Mouse (Mus musculus): ENCODE data around the gene Rarres2. TPM values are rescaled to one million over a fixed set of nuclear protein-coding genes. Genes with fewer than 3 reads are reported as not detected.

Rarres2 gene
- 3.6 and 4.5 TPM in 2 replicates for polyA plus RNA-seq (2015; fragmentation: Nextera tagmentation; extraction: Ambion mirVana)

DNA sequence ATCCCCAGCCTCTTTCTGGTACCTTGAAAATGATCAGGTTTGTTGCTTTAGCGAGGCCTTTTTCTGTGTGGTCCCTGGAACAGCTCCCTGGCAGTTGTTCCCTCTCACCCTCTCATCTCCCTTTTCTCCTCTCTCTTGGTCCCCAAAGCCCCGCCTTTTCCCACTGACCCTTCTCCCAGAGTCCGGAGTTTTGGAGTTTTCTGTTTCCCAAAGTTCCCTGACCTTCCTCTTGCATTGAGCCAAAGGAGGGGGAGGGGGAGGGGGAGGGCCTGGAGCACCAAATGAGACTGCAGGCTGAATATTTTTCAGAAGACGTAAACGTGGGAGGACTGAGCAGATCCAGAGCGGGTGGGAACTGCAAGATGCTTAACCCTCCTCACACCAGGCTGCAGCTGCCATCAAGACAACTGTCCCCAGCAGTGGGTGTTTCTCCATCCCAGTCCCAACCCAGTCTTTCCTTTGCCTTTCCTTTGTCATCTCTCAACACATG is at the start of gene Rarres2:
Rarres2 (minus strand) TSS at position 218 of the 490 bp plus-strand sequence.
- H3K36me3 ChIP-seq (ENCODE audit: control insufficient read depth, insufficient read depth), result no peaks in the 10 kb centered on the region
- ATAC-seq, result no peak
- no peaks in the 10 kb centered on the region for H3K27me3 ChIP-seq (replicated peaks; ENCODE audit: control insufficient read depth, insufficient read depth, low read length)
- no peak within 1 kb of the TSS for H3K4me2 ChIP-seq (ENCODE audit: low read length)
- peaks cover 5% of the 10 kb centered on the region for H3K4me1 ChIP-seq (replicated peaks; ENCODE audit: control insufficient read depth, insufficient read depth, low read length)
- no peak within 1 kb of the TSS for H3K4me3 ChIP-seq (replicated peaks; ENCODE audit: low read length)
- 33% methylated on average over 6 of the region's 6 CpGs for WGBS
- H3K27ac ChIP-seq (ENCODE audit: low read length), result no peak within 1 kb of the TSS
- no peaks in the 10 kb centered on the region for H3K9me3 ChIP-seq (ENCODE audit: control insufficient read depth, low read length)
- no peak within 1 kb of the TSS for H3K9ac ChIP-seq (replicated peaks; ENCODE audit: low read depth, low read length)

DNA sequence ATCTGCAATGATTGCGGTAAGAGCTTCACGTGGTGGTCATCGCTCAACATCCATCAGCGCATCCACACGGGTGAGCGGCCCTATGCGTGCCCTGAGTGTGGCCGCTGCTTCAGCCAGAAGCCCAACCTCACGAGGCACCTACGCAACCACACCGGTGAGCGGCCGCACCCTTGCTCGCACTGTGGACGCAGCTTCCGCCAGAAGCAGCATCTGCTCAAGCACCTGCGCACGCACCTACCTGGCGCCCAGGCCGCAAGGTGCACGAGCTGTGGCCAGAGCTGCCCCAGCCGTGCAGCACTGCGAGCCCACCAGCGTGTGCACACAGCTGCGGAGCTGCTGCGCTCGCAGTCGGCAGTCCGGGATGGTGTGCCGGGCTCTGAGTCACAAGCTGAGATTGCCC is 47.4 kb upstream of the Rarres2 start:
- H3K4me2 ChIP-seq (ENCODE audit: low read length), result no peak overlapping the region
- no peak overlapping the region for H3K9ac ChIP-seq (replicated peaks; ENCODE audit: low read depth, low read length)
- H3K4me3 ChIP-seq (replicated peaks; ENCODE audit: low read length), result no peak overlapping the region
- no peaks in the 10 kb centered on the region for H3K9me3 ChIP-seq (ENCODE audit: control insufficient read depth, low read length)
- H3K36me3 ChIP-seq (ENCODE audit: control insufficient read depth, insufficient read depth), result peaks cover 16% of the 10 kb centered on the region
- H3K27me3 ChIP-seq (replicated peaks; ENCODE audit: control insufficient read depth, insufficient read depth, low read length), result no peaks in the 10 kb centered on the region
- 95% methylated on average over 30 of the region's 30 CpGs for WGBS
- no peak overlapping the region for H3K27ac ChIP-seq (ENCODE audit: low read length)
- H3K4me1 ChIP-seq (replicated peaks; ENCODE audit: control insufficient read depth, insufficient read depth, low read length), result no peaks in the 10 kb centered on the region
- ATAC-seq, result no peak

DNA sequence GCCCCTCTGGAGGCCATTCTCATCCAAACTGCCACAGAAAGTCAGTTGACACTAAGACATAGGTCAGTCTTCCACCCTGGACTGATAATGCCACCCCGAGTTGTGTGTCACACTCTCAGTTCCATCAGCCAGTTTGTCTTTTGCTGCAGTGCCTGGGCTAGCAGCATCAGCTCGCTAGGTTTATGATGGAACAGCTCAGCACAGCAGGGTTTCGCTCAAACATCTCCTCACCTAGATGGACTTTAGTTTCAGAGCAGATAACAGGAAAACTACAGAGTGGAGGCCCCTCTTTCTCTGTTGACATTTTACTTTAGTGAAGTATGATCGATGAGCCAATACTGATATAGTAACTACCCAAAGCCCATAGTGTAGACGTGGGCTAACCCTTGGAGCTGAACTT is 42.2 kb upstream of the Rarres2 start:
- H3K4me2 ChIP-seq (ENCODE audit: low read length), result no peak overlapping the region
- no peak overlapping the region for H3K4me3 ChIP-seq (replicated peaks; ENCODE audit: low read length)
- H3K9me3 ChIP-seq (ENCODE audit: control insufficient read depth, low read length), result no peaks in the 10 kb centered on the region
- H3K9ac ChIP-seq (replicated peaks; ENCODE audit: low read depth, low read length), result no peak overlapping the region
- WGBS, result 94% methylated on average over 5 of the region's 5 CpGs
- H3K36me3 ChIP-seq (ENCODE audit: control insufficient read depth, insufficient read depth), result peaks cover 16% of the 10 kb centered on the region
- ATAC-seq, result no peak
- H3K27me3 ChIP-seq (replicated peaks; ENCODE audit: control insufficient read depth, insufficient read depth, low read length), result no peaks in the 10 kb centered on the region
- H3K4me1 ChIP-seq (replicated peaks; ENCODE audit: control insufficient read depth, insufficient read depth, low read length), result no peaks in the 10 kb centered on the region
- H3K27ac ChIP-seq (ENCODE audit: low read length), result no peak overlapping the region

DNA sequence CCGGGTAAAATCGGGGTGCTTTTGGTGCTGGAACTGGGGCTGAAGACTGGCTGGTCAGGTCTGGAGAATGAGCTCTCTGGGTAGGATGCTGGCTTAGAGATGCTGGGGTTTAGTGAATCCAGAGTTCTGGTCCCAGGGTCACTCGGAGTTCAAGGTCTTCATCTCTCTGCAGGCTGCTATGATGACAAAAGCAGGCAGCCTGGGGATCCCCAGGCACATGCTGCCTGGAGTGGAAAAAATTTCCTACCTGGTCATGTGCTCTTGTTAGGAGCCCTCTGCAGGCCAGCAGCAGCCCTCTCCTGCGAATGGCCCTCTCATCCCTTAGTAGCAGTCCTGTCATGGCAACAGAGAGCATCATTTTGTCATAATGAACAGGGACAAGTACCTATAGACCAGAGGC is 40.9 kb upstream of the Rarres2 start:
- ATAC-seq, result no peak
- H3K27ac ChIP-seq (ENCODE audit: low read length), result no peak overlapping the region
- H3K9me3 ChIP-seq (ENCODE audit: control insufficient read depth, low read length), result no peaks in the 10 kb centered on the region
- H3K4me1 ChIP-seq (replicated peaks; ENCODE audit: control insufficient read depth, insufficient read depth, low read length), result no peaks in the 10 kb centered on the region
- H3K4me2 ChIP-seq (ENCODE audit: low read length), result no peak overlapping the region
- no peak overlapping the region for H3K4me3 ChIP-seq (replicated peaks; ENCODE audit: low read length)
- no peaks in the 10 kb centered on the region for H3K27me3 ChIP-seq (replicated peaks; ENCODE audit: control insufficient read depth, insufficient read depth, low read length)
- H3K9ac ChIP-seq (replicated peaks; ENCODE audit: low read depth, low read length), result no peak overlapping the region
- WGBS, result 92% methylated on average over 4 of the region's 4 CpGs
- peaks cover 12% of the 10 kb centered on the region for H3K36me3 ChIP-seq (ENCODE audit: control insufficient read depth, insufficient read depth)

DNA sequence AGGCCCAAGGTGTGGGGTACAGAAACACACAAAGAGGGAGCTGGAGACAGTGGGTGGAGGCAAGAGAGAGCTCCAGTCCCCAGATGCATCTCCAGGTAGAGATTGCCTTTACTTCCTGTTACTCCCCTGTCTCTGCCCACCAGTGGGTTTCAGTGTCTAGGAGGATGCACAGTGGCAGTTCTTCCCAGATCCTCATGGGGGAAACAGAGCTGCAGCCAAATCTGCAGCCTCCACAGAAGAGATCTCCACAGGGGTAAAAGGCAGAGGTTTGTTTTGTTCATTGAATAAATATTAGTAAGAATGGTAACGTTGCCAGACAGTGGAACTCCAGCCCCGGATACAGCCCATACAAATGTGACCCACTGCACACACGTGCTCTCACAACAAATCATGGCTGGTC is 38.1 kb upstream of the Rarres2 start:
- peaks cover 12% of the 10 kb centered on the region for H3K36me3 ChIP-seq (ENCODE audit: control insufficient read depth, insufficient read depth)
- WGBS, result 77% methylated on average over 3 of the region's 3 CpGs
- ATAC-seq, result no peak
- no peaks in the 10 kb centered on the region for H3K4me1 ChIP-seq (replicated peaks; ENCODE audit: control insufficient read depth, insufficient read depth, low read length)
- no peaks in the 10 kb centered on the region for H3K9me3 ChIP-seq (ENCODE audit: control insufficient read depth, low read length)
- no peak overlapping the region for H3K9ac ChIP-seq (replicated peaks; ENCODE audit: low read depth, low read length)
- no peaks in the 10 kb centered on the region for H3K27me3 ChIP-seq (replicated peaks; ENCODE audit: control insufficient read depth, insufficient read depth, low read length)
- H3K4me2 ChIP-seq (ENCODE audit: low read length), result no peak overlapping the region
- no peak overlapping the region for H3K27ac ChIP-seq (ENCODE audit: low read length)
- no peak overlapping the region for H3K4me3 ChIP-seq (replicated peaks; ENCODE audit: low read length)

DNA sequence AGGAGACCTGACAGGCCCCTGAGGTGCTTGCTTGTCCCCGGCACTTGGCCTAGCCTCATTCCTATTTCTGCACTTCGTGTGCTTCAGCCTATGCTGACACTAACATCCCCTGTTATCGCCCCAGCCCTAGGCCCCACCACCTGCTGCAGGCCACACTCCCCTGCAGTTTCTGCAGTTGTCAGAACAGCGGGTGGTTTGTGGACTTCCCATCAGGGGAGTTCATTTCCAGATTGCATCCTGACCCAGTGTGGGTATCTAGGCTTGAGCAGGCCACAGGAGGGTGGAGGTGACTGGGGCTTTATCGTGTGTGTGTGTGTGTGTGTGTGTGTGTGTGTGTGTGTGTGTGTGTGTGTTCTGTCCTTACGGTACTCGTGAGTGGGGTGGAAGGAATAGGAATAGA is 36.9 kb upstream of the Rarres2 start:
- no peak for ATAC-seq

DNA sequence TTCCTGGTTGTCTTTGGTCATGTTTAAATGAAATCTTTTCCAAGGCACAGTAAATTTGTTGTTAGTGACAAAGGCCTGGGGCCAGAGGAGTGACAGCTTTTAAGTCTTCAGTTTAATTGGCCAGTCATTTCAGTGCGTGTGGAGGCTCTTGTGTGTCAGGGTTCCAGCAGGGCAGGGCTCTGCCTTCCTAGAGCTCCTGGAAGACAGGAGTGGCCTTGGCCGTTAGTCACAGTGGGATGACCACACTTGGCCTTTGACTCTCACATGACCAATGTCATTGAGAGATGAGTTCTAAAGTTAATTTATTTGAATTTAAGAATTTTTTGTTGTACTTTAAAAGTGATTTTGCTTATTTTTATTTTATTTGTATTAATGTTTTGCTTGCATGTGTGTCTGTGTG is 35.5 kb upstream of the Rarres2 start:
- Histone ChIP-seq H3K9me3 (ENCODE audit: control insufficient read depth, low read length) (no peaks in the 10 kb centered on the region), H3K9ac (replicated peaks; ENCODE audit: low read depth, low read length) (no peak overlapping the region), H3K4me1 (replicated peaks; ENCODE audit: control insufficient read depth, insufficient read depth, low read length) (peaks cover 1% of the 10 kb centered on the region; the same call in 1 of the 2 replicates), H3K36me3 (ENCODE audit: control insufficient read depth, insufficient read depth) (no peaks in the 10 kb centered on the region), H3K27ac (ENCODE audit: low read length) (no peak overlapping the region), H3K4me3 (replicated peaks; ENCODE audit: low read length) (no peak overlapping the region), H3K4me2 (ENCODE audit: low read length) (no peak overlapping the region), H3K27me3 (replicated peaks; ENCODE audit: control insufficient read depth, insufficient read depth, low read length) (no peaks in the 10 kb centered on the region)
- 52% methylated on average over 2 of the region's 2 CpGs for WGBS
- no peak for ATAC-seq

More for the DNA sequence above, 36.9 kb upstream of the Rarres2 start:
- Histone ChIP-seq H3K4me3 (replicated peaks; ENCODE audit: low read length) (no peak overlapping the region), H3K4me1 (replicated peaks; ENCODE audit: control insufficient read depth, insufficient read depth, low read length) (no peaks in the 10 kb centered on the region), H3K9ac (replicated peaks; ENCODE audit: low read depth, low read length) (no peak overlapping the region), H3K27ac (ENCODE audit: low read length) (no peak overlapping the region), H3K27me3 (replicated peaks; ENCODE audit: control insufficient read depth, insufficient read depth, low read length) (no peaks in the 10 kb centered on the region), H3K36me3 (ENCODE audit: control insufficient read depth, insufficient read depth) (peaks cover 5% of the 10 kb centered on the region), H3K9me3 (ENCODE audit: control insufficient read depth, low read length) (no peaks in the 10 kb centered on the region), H3K4me2 (ENCODE audit: low read length) (no peak overlapping the region)
- WGBS, result 65% methylated on average over 7 of the region's 7 CpGs

DNA sequence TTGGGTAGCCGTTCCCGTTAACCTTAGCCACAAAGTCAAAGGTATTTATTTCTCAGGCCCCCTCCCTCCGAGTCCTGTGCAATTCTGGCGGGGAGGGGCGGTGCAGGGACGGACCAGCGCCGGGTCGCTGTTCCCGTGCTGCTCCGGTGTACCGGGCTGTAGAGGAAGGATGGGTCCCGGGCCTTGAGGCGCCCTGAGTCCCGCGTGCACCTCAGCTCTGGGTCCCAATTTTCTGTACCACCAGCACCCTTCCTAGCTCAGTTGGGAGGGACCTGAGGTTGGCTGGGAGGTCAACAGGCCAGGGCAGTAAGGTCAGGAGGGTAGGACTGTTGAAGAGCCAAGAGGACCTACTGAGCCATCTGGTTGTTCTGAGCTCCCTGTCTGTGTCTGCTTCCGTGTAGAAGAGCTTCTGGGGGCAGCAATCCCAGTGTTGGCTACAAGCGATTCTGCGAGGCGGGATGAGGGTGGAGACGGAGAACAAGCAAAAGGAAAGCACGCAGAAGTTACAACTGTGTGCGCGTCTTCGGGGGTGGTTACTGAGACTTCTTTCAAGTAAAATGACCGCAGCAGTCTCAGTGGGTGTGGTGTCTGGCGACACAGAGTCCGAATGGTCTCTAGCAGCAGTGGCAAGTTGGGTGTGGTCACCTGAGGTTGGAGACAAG is 29.6 kb upstream of the Rarres2 start:
- Histone ChIP-seq H3K27me3 (replicated peaks; ENCODE audit: control insufficient read depth, insufficient read depth, low read length) (no peaks in the 10 kb centered on the region), H3K9ac (replicated peaks; ENCODE audit: low read depth, low read length) (peak overlapping the region; percentile 88), H3K9me3 (ENCODE audit: control insufficient read depth, low read length) (peaks cover 8% of the 10 kb centered on the region), H3K4me1 (replicated peaks; ENCODE audit: control insufficient read depth, insufficient read depth, low read length) (peaks cover 17% of the 10 kb centered on the region), H3K36me3 (ENCODE audit: control insufficient read depth, insufficient read depth) (peaks cover 11% of the 10 kb centered on the region), H3K4me3 (replicated peaks; ENCODE audit: low read length) (peak overlapping the region; percentile 83), H3K4me2 (ENCODE audit: low read length) (peak overlapping the region; percentile 67), H3K27ac (ENCODE audit: low read length) (peak overlapping the region; percentile 81)
- under 1% methylated on average over 28 of the region's 28 CpGs for WGBS
- ATAC-seq, result peak; percentile 79

DNA sequence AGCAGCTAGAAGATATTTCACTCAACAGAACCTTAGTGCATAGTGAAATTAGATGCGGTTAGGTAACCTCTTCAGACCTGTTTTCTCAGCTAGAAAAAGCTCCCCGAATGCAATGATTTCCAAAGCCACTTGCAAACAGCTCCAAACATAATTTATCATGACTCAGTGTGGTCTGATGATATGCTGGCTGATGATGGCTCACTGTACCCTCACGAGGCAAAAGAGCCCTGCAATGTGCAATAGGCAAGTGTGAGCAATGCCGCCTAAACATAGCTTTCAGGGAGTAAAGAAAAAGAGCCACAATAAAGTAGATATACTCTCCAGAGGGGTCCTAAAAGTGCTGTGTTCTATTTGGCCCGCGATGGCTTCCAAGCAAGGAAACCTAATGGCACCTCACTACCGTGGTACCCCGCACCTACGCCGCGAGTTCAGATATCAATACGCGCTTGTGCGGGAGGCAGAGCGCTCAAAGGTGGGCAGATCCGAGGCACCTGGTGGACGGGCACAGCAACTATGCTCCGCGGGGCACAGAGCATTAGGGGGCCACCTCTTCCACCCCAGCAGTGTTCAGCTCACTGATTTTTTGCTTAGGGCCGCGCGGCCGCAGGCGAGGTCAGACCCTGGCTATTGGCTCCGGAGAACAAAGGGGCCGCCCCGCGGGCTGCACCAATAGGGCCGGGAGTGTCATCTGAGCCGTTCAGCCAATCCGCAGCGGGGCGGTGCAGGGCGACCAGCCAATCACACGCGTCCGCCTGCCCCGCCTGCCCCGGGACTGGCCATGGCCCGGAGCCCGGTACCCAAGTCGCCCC is 28.9 kb upstream of the Rarres2 start, which contains the start of gene Zfp775:
Zfp775 (plus strand) TSS at position 793 of the 809 bp plus-strand sequence.
- Histone ChIP-seq H3K4me1 (replicated peaks; ENCODE audit: control insufficient read depth, insufficient read depth, low read length) (peaks cover 17% of the 10 kb centered on the region), H3K9me3 (ENCODE audit: control insufficient read depth, low read length) (peaks cover 16% of the 10 kb centered on the region), H3K4me2 (ENCODE audit: low read length) (peak within 1 kb of the TSS; percentile 67), H3K4me3 (replicated peaks; ENCODE audit: low read length) (peak within 1 kb of the TSS; percentile 83), H3K27me3 (replicated peaks; ENCODE audit: control insufficient read depth, insufficient read depth, low read length) (no peaks in the 10 kb centered on the region), H3K36me3 (ENCODE audit: control insufficient read depth, insufficient read depth) (peaks cover 19% of the 10 kb centered on the region), H3K27ac (ENCODE audit: low read length) (peak within 1 kb of the TSS; percentile 88), H3K9ac (replicated peaks; ENCODE audit: low read depth, low read length) (peak within 1 kb of the TSS; percentile 88)
- peak; percentile 99 for ATAC-seq
- WGBS, result 4% methylated on average over 42 of the region's 42 CpGs
